Mouse (Mus musculus) adrenal gland, adult 8-10 months (tissue): ENCODE results near the gene Agrn. TPM values are rescaled to one million over a fixed set of nuclear protein-coding genes. Genes with fewer than 3 reads are reported as not detected.

Experiments used
- DNase-seq: peaks from one replicate; pipeline ENCODE4 v3.0.0; 2022
- total RNA-seq, 4 experiments: library from RNA; stranded (reverse); gene quantifications; 2 replicates each; pipeline ENCODE4 v1.2.4; 2022

The Agrn gene
- total RNA-seq: 10 to 100 TPM; 29.7 to 54.3 (median 41.1) TPM

DNA sequence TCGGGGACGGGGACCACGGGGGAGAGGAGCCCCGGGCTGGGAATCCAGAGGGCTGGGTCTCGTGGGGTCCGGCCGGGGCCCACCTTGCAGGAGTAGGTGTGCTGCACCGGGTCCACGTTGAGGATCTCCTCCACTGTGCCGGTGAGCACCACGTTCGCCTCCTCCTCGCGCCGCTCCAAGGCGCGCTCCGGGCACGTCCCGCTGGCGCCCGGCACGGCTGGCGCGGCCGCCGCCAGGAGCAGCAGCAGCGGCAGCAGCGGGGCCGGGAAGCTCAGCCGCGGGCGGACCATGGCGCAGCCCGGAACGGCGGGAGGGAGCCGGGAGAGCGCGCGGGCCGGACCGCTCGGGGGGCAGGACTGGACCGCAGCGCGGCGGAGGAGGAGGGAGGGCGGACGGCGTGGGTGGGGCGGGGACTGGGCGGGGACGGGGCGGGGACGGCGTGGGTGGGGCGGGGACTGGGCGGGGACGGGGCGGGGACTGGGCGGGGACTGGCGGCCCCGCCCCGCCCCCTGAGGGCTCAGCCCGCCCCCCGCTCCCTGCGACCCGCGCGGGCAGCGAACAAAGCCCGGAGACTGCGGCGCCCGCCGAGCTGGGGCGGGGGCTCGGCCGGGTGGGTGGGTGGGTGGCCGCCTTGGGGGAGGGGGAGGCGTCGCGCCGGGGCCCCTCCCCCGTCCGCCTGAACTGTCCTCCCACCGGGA, at the start of gene Agrn:
Gene Agrn (minus strand): TSS at position 358 of the 698 bp plus-strand sequence.
- peak; percentile 45 for DNase-seq

DNA sequence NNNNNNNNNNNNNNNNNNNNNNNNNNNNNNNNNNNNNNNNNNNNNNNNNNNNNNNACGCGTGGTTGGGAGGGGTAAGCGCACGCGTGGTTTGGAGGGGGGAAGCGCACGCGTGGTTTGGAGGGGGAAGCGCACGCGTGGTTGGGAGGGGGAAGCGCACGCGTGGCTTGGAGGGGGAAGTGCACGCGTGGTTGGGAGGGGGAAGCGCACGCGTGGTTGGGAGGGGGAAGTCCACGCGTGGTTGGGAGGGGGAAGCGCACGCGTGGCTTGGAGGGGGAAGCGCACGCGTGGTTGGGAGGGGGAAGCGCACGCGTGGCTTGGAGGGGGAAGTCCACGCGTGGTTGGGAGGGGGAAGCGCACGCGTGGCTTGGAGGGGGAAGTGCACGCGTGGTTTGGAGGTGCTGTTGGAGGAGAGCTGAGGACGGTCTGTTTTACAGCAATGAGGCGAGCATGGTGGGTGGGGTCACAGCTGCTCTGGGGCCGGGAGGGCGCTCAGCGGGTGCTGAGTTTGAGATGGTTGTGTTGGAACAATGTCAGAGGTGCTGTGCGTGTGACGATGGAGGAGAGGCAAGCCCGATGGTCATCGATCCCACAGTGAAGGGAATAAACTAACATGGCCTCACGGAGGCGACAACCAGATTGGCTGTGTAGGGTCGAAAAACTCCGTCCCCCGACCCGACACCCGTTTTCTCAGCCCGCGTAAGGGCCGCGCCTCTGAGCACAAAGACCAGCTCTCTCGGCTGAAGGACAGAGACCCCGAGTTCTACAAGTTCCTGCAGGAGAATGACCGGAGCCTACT, 39.6 kb upstream of the Agrn start:
- no peak for DNase-seq

DNA sequence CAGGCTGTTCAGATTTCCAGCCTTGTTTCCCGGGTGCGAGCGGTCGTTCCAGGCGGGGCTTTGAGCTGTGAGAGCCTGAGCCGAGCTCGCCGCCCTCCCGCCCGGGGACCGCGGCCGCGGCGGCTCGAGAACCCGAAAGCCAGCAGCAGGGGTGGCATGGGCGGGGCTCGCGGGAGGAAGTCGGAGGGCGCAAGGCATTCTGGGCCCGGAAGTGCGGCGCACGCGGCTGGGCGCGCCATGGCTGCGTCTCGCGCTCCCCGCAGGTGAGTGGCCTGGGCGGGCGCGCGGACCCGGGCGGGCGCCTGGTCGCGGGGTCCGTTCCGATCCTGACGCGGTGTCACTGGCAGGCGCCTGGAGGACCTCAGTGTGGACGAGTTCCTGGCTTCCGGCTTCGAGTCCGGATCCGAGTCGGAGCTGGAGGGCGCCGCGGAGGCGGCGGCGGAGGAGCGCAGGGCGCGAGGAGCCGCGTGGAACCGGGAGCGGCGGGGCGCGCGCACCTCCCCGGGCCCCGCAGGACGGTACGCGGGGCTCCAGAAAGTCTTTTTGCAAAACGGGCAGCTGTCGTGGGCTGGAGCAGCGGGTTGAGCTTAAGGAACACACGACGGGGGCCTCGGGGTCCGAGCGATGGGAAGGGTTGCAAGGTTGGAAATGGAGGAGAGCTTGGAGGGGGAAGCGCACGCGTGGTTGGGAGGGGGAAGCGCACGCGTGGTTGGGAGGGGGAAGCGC, 38.7 kb upstream of the Agrn start, which contains the start of gene Noc2l:
Gene Noc2l (plus strand): TSS at position 203 of the 726 bp plus-strand sequence.
- DNase-seq: peak; percentile 85

DNA sequence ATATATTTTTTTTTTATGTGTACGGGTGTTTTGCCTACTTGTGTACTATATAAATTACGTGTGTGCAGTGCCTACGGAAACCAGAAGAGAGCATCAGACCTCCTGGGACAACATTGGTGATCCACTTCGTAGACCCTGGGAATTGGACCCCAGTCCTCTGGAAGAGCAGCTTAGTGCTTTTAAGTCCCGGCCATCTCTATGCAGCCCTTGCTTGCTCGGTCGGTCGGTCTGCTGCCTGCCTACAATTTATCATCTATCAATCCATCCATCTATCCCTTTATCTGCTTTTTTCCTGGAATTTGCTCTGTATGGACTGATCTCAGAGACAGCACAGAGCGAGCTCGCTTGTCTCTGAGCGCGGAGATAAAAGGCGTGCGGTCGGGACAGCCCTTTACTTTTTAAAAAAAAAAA, 38.1 kb upstream of the Agrn start:
- DNase-seq: no peak

DNA sequence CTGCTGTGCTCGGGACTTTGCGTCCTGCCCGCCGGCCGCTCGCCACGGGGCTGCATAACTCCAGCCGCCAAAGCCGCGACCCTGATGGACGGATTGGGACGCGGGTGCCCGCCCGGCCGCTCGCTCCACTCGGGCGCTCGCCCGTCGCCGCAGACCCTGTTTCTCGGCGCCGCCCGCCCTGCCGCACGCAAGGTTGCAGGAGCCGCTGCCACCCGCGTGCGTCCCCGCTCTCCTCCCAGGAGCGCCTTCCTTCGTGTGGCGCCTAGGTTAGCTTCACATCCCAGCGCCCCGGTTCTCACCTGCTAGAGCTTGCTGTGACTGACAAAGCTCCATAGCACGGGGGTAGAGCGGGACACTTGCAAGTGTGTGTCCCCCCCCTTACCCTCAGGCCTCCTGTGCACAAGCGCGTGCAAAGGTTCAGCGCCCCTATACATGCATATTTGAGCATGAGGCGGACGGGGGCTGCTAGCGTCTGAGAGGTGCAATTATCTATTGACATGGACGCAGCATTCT, 37.5 kb upstream of the Agrn start, which contains the start of gene Plekhn1:
Gene Plekhn1 (minus strand): TSS at position 157 of the 513 bp plus-strand sequence.
- DNase-seq: peak; percentile 49

DNA sequence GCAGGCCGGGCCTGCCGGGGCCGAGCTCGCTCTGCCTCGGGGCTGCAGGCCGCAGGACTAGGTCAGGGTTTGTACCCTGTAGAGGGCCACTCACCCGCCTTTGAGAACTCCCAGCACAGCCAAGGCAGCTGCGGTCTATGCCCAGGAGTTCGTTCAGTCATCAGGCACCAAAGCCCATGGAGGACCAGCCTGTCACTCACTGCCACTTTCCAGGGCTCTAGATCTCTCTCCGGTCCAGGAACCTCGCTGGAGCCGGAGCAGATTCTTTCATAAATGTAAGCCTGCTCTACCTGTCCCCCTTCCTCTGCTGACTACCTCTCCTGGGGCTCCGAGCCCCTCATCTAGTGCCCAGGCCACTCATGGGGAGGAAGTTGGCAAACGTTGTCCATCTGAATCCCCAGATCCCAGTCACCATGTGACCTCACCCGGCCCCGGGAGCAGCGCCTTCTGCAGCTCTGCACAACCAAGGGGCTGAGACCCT, 36.8 kb upstream of the Agrn start:
- DNase-seq: no peak

DNA sequence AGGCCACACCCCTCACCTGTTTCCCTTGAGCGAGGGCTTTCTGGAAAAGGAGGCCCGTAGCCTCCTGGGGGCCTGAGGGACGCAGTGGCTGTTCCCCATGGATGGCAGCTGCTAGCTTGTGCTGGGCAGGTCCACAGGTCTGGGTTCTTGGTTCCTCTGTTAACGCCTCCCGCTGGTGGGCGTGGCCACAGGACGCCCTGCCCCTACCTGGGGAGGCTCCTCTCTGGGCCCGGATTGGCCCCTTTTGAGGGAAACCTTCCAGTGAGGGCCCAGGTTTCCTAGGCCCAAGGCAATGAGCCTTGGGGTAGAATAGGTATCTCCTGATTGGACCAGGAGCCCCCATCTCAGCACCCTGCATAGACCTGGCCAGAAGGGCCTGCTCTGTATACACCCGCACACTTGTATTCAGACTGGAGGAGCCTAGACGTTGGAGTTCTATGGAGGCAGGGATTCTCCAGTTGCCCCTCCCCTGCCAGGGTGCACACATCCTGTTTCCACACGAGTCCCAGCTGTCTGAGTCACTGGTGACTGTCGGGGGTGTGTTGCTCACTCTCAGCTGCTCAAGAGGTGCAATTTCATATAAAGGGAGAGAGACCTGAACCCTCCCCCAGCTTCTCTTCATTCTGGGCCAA, 31.2 kb upstream of the Agrn start:
- DNase-seq: no peak

DNA sequence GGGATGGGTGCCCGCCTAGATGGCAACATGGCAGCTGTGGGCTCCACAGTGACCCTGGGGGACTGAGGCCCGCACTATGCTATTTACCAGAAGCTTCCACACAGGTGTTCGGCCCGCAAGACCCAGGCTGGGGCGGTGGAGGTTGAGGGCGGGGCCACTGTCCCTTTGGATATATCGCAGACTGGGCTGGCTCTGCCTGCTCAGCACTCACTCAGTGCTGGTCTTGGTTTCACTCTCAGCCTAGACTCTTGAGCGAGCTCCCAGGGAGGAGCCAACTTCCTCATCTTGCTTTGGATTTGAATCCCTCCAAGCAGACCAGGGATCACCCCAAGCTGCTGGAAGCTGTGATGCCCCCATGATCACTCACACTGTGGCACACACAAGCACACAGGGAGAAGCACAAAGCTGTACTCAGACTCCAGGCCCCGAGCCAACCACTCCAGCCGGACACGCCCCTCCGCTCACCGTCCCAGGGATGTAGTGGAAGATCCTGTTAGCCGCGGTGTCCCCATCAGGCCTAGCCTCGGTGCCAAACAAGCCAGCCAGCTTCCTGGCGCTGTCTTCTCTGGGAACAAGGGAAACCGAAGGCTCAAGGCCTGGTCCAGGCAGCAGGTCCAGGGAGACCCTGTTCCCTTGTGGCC, 30.6 kb upstream of the Agrn start:
- DNase-seq: no peak

DNA sequence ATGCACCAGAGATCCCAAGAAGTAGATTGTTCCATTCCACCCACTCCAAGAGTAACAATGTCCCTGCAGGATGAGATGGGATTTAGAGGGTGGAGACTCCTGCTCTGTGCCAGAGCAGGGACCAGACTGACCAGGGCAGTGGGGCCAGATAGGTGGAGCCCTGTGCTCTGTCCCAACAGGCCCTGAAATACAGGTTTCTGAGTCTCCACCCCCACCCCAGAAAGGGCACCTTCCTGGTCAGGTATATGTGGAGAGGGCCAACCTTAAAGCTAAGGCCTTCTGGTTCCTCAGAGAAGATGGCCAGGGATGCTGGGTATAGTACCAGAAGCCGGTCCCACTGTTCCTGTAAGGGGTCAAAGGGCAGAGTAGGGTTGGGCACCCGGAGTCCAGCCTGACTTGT, 27.0 kb upstream of the Agrn start:
- no peak for DNase-seq

DNA sequence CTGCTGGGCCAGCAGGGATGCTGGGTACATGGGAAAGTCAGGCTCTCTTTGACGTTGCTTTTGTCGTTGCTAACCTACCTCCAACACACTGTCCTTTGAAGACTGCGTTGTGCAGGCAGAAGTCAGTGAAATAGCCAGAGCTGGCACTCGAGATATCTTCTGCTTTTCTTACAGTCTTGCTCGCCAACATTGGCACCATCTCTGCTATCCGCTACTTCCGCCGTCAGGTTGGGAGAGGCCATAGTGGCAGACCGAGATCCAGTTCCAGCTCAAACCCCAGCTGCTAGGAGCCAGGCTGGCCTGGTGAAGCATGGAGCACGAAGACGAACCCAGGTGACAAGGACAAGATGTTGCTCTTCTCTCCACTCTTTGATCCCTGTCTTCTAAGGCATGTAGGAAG, 22.6 kb upstream of the Agrn start:
- DNase-seq: no peak

DNA sequence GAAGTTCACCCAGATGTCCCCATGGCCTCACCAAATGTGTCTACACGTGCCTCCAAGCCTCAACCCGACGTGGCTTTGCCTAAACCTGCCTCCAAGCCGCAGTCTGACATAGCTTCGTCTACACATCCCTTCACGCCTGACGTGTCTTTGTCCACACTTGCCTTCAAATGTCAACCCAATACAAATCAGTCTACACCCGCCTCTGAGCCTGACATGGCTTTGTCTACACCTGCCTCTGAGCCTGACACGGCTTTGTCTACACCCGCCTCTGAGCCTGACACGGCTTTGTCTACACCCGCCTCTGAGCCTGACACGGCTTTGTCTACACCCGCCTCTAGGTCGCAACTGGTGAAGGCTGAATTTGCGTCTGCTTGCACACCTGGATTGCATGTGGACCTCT, 20.6 kb upstream of the Agrn start:
- DNase-seq: no peak

DNA sequence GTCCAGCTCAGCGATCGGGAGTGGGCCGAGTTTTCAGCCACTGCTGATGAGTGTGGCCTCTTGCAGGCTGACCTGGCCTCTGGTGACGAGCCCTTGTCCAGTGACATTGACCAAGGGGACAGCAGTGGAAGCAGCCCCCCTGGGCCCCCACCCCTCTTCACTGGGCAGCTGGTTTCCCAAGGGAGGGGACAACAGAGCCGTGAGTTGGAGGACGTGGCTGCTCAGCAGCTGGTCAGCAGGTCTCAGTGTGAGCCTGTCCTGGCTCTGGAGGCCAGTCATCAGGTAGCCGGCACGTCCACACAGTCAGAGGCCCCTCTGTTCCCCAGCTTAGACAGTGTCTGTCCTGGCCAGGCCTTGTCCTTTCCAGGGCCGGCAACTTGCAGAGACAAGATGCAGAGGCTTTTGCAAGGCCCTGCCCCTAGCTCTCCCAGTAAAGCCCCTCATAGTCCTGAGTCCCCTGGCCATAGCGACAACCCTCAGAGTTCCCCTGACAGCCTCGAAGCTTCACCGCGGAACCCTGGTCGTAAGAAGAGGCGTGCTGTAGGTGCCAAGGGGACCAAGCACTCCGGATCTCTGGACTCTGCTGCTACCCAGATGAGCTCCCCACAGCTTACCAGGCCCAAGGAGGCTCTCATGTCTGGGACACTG, 19.9 kb upstream of the Agrn start:
- DNase-seq: no peak

DNA sequence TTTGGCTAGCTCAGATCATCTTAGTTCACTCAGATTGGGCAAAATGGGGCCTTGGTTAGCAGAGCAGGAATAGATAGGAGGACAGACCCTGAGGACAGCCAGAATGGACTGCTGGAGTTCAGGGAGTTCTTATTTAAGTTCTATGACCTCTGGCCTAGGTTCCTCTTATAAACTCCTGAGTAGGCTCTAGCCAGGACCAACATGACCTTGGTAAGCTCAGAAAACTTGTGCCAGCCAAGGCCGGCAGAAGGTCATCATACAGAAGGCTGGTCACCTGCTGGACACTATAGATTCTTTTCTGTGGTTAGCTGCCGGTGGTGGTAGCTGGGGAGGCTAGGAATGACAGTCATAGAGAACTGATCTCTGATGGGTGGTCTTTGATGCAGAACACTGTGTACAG, 18.9 kb upstream of the Agrn start:
- no peak for DNase-seq

DNA sequence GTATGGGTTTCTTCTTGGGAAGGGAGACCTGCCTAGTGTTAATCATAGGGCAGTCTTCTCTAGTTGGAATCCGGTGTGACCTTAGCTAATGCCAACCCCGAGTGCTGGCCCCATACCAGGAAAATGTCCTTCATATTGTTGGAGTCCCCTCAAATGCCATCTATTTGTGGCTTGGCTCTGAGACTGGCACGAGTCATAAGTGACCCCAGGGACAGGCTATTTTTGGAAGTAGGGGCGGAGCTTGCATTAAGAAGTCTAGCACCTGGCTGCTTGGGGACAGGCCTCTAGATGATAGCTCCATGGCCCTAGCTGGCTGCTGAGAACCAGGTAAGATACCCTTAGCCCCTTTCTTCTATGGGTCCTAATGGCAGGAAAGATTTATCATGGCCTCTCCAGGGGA, 18.4 kb upstream of the Agrn start, which contains the start of gene Perm1:
Gene Perm1 (plus strand): TSS at position 220 of the 400 bp plus-strand sequence.
- DNase-seq: peak; percentile 87

DNA sequence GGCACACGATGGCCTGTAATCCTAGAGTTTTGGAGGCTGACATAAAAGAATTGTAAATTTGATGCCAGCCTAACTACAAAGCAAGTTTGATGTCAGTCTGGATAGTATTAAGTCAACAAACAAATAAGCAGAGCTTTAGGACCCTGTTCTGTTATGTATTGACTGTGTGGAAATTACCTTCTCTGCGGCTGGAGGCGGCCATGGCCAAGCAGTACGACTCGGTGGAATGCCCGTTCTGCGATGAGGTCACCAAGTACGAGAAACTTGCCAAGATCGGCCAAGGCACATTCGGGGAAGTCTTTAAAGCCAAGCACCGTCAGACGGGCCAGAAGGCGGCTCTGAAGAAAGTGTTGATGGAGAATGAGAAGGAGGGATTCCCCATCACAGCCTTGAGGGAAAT, 15.8 kb upstream of the Agrn start:
- DNase-seq: no peak

DNA sequence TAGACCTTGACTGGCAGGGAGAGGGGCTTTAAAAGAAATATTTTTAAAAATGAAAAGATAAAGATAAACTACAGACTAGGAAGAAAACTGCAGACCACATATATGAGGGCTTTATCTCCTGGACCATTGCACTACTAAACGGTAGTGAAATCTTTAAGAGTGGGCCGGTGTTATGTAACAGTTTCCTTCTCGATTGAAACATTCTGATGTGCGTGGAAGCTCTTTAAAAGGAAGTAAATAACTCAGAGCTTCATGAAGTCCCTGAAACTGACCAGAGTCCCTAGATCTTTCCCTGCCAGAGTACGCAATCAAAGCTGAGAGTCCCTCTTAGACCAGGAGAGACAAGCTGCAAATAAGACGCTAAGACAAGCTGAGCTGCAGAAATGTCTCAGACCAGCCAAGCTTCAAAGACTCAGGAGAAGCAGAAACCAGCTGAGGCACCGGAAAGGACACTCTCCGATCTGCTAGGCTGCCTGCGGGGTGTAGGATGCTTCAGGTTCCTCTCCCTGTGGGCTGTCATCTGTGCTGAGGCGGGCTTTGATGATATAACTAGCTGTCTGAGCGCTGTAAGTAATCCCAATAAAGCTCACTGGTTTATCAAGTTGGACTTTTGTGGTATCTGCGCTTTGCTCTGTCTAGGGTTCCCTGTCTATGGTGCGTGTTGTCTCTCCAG, 12.8 kb upstream of the Agrn start:
- no peak for DNase-seq

DNA sequence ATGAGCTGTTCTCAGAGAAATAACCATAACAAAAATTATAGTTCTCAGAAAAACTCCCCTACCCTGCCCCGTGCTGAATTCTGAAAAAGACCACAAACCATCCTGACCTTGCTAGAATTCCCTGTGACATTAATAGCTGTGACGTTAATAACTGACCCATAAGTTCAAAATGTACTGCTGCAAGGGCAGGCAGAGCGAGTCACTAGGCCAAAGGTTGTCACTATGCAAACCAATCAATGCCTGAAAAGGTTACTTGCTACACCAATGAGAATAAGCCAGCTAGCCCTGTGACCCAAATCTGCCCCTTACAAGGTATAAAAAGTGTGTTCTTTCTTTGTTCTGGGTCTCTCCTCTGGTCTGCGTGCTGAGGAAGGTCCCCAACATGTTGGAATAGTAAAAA, 11.6 kb upstream of the Agrn start:
- DNase-seq: no peak

DNA sequence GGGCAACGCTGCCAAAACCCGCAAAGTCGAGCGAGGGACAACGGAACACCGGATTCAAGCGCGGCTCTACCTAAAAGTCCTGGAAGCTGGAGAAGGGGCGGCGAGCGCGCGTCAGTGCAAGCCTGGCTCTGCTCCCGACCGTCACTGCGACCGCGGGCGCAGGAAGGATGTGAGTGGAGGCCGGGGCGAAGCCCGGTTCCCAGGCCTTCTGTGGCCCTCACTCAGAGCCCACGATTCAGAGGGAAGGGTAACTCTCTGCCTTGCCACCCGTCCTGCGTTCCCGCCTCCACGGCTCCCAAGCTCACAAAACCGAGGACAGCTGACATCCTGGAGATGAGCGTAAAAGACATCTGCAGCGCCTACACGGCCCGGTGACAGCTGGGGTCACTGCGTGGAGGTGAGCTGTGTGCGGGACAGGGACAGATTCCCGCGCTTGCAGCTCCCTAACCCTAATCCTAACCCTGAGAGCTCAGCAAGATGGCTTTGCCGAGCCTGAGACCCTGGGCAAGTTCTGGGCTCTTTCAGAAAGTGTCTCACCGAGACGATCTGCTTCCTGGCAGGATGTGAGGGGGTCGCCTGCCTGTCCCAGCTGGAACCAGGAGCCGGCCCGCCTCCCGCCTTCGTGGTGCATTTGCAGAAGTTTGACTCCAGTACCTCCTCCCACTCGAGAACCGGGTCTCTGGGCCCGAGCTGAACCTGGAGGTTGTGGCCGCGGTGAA, 6.3 kb upstream of the Agrn start:
- DNase-seq: no peak

DNA sequence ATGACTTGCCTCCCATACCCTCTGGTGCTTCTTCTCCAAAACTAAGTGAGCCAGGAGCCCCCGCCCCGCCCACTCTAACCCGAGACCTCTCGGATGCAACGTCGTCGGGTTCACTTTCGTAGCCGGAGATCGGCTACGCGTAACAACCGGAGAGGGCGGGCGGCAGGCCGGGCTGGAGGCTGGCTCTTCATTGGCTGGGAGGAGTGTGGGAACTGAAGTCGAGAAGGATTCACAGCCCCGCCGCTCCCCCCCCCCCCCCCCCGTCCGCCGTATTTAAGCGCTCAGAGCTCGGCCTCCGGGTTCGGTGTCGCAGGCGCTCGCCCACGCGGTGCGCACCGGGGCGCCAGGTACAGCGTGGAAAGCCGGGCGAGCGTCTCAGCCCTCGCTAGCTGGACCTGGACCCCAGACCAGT, 5.7 kb upstream of the Agrn start, which contains the start of gene AW011738:
Gene AW011738 (plus strand): TSS at position 304 of the 412 bp plus-strand sequence.
- peak; percentile 66 for DNase-seq

DNA sequence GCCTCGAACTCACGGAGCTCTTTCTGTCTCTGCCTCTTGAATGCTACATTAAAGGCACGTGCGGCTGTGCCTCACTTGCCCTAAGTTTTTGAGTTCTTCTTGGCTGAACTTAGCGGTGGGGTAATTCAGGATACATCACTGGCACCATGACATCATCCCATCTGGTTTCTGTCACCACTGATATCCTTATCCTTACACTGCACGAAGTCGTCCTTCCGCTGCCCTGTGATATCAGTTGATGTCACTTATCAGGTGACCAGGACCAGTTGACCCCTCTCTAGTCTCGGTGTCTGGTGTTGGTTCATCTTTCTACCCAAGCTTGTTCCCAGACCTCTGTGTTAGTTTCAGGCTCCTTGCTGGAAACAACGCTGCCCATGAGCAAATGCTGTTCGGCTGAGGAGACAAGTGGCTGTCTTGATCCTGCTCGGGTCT, 5.2 kb upstream of the Agrn start:
- DNase-seq: no peak
